Mouse (Mus musculus): ENCODE results near the gene Adgrv1. TPM values are rescaled to one million over a fixed set of nuclear protein-coding genes. Genes with fewer than 3 reads are reported as not detected.
"Not testable (repeated sequence)": the region's sequence is repeated elsewhere in the genome, so short reads cannot be mapped to it uniquely, and the experiment has no call there.

Gene Adgrv1
- total RNA-seq, 2 experiments from 2014 or later, result 0.42 TPM; not detected in 1

DNA sequence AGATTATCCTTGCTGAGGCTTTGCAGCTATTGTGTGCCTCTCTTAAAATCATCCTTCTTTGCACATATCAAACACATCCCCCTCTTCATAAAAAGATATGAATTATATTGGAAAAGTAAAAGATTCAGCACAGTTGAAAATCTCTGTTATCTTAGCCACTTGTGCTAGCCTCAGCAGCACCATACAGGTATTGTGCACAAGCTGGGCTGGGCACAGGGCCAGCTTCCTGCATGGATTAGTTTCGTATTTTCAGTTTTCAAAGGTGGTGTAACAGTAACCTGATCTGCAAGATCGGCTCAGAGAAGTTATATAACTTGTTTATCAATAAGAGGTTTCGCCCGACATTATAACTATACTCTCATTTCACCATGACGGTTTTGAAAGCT lies 353.6 kb downstream of the Adgrv1 start:
- DNase-seq, result no peak
- intact Hi-C loops (cut with DNase I), result no loop called here

DNA sequence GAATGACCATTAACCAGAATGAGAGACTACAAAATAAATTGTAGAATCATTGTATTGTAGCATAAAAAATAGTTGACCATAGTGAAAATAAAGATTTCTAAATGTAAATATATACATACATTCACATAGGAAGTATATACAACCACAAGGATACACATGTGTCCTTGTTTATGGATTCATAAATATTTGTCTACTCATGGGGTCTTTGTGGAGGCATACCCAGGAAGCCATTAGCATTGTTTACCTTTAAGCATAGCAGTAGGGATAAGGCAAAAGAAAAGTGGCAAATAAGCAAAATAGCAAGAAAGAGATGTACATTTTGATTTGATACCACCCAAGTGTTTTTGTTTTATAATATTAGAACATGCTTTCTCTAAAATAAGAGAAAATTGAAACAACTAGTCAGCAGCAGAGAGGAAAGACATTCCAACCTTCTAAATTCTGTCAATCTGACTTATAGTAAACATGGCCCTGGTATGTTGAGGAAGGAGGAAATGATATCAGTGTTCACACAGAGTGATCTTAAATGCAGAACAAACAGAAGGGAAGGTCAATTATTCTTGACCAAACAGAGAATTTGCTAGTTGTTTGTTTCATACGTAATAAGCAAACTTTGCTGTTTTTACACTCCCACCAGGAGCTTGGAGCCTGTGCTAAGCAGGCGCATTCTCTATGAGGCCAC lies 354.1 kb downstream of the Adgrv1 start:
- intact Hi-C loops (cut with DNase I), result no loop called here
- DNase-seq, result no peak

DNA sequence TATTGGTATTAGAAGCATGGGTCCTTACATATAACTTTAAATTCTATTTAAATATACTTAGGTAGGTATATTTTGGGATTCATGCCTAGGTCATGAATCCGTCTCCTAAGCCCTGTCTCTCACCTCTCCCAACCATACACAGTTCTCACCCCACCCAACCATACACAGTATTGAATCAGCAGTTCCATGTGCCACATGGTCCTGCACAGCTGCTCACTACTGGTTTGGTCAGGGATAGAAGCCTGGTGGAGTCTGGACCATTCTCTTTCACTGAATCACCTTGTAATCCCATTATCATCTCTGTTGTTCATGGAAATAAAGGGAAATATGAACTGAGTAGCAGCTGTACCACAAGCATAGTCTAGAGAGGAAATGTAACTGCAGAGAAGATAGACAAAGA lies 359.1 kb downstream of the Adgrv1 start:
- intact Hi-C loops (cut with DNase I), result no loop called here
- no peak for DNase-seq

DNA sequence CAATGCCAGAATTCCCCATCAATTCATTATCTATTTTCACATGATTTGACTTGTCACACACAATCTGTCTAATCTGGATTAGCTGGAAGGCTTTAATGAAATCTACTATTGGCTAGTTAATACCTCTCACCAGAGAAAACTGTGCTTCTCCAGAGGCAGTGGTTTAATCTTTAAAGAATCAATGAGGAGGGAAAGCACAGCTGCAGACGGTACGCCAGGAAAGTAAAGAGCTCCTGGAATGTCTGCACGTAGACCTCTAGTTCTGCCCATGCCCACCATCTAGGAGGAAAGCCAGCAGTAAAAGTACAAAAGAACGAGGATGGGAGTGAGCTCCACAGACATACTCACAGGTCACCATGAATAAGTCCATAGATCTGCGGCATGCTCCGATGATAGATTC lies 362.6 kb downstream of the Adgrv1 start:
- intact Hi-C loops (cut with DNase I), result no loop called here
- DNase-seq, result no peak

DNA sequence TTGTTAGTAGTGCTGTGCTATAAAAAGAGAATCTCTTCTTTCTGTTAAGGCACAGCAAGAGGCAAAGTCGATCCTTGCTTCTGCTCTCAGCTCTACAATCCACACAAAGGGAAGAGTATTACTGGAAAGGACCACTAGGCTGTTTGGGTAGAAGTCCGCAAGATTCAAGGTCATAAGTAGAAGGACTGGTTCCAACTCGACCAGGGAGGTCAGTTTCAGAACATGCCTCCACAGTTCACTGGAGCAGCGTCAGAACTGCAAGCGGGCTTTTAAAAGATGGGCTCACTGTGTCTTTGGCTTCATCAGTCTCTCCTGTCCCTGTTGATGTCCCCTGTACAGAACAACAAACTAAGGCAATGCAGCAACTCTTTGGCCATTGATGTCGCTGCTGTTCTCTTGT lies 363.9 kb downstream of the Adgrv1 start:
- DNase-seq, result no peak
- intact Hi-C loops (cut with DNase I), result no loop called here

DNA sequence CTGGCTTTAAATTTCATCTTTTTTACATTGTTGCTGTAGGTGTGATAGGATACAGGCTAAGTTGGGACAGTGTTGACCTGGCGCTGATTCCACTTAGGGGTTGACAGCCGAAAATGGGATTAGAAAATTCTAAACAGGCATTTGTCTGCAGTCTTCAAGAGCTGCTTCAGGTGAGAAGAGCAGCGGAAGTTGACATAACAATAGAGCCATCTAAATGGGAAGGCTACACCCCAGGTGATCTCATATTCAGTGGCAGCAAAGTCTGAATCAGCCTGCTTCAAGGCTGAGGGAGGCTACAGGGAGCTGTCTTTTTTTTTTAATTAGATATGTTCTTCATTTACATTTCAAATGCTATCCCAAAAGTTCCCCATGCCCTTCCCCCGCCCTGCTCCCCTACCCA lies 365.5 kb downstream of the Adgrv1 start:
- intact Hi-C loops (cut with DNase I); DNase-seq: not testable (repeated sequence)

DNA sequence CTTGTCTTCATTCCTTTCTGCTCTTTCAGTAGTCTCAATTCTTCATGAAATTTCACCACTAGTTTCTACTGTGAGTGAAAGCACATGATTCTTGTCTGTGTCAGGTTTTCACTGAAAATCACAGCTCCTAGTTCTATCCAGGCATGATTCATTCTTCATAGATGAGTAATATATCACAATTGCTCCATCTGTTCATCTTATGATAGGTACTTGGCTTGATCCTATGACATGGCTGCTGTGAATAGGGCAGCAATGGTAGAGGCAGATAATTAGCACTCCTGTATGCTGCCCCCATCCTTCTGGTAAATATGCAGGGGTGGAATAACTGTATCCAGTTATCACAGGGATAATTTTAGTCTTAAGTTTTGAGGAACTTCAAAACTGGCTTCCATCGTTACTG lies 368.5 kb downstream of the Adgrv1 start:
- intact Hi-C loops (cut with DNase I), result no loop called here
- DNase-seq, result no peak

DNA sequence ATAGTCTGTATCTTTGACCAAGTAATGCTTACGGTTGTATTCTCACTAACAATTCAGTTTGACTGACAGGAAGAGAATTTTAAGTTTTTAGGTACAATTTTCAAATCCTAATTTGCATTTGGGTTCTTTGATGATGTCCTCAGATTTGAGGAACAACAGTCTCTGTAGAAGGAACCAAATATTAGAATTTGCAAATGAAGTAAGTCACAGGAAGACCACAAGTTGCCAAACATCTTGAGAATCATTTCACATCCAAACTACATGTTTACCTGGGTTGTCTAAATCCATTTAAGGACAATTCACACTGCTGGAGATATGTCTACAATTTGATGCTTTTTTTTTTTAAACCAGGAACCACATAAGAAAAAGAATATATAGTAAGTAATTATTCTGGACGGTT lies 391.8 kb downstream of the Adgrv1 start:
- intact Hi-C loops (cut with DNase I), result no loop called here
- no peak for DNase-seq

DNA sequence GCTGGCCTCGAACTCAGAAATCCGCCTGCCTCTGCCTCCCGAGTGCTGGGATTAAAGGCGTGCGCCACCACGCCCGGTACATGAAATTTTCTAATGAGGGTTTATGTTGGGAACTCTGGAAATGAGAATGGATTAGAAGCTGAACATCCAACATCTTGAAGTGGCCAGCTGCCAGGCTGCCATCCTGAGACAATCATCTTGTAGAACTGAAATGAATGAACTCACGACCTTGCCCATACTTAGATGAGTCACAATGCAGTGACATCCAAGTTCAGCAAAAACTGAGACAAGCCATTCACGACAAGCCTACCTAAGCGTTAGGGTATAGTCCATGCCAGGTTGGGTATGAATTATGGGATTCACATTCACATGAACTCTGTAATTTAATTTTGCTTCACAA lies 393.1 kb downstream of the Adgrv1 start:
- DNase-seq, result no peak
- intact Hi-C loops (cut with DNase I), result no loop called here

DNA sequence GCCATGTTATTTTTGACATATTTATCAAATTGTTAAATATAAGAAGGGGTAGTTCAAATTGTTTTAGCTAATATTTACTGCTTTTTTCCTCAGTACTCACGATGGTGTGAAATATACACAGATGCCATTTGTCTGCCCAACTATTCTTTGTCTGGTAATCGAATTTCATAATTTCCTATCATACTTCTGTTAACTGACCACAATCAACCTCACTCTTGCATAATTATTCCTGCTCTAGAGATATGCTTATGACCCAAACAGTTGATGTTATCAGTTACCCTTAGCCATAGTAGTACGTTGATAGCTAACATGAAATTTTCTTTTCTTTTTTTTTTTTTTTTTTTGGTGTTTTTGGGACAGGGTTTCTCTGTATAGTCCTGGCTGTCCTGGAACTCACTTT lies 393.5 kb downstream of the Adgrv1 start:
- no peak for DNase-seq
- intact Hi-C loops (cut with DNase I), result no loop called here

DNA sequence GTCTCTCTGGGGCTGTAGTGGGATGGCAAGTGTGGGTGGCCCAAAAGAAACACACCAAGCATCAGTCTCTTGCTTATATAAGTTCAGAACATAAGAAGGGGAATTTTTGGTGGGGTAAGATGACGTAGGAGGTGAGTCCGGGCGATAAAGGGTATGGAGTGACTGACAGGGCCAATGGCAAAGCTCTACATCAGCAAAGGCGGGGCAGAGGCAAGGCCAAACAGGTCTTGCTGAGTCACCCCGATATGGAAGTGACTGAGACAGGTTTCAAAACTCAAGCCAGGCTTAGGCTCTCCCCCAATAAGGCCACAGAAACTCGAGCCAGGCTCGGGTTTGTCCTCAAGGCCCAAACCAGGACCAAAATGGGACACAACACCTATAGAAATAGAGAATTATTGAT lies 394.1 kb downstream of the Adgrv1 start:
- intact Hi-C loops (cut with DNase I), result no loop called here
- DNase-seq, result no peak

DNA sequence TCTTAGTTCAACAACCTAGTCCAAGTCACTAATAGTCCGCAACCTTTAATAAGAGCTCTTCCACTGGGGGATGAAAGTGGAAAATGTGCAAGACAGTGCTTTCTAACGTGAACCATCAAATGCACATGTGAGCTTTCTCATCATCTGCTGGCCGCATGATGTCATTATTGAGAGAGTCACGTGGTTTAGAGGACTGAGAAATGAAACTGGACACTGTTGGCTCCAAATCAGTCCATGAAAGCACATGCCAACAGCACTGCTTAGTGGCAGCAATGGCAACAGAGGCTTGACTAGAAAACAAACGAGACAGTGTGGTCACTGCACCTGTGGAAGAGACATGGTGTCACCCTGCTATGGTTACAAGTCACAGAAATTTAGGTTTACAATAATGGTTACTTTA lies 395.0 kb downstream of the Adgrv1 start:
- intact Hi-C loops (cut with DNase I), result no loop called here
- DNase-seq, result no peak

DNA sequence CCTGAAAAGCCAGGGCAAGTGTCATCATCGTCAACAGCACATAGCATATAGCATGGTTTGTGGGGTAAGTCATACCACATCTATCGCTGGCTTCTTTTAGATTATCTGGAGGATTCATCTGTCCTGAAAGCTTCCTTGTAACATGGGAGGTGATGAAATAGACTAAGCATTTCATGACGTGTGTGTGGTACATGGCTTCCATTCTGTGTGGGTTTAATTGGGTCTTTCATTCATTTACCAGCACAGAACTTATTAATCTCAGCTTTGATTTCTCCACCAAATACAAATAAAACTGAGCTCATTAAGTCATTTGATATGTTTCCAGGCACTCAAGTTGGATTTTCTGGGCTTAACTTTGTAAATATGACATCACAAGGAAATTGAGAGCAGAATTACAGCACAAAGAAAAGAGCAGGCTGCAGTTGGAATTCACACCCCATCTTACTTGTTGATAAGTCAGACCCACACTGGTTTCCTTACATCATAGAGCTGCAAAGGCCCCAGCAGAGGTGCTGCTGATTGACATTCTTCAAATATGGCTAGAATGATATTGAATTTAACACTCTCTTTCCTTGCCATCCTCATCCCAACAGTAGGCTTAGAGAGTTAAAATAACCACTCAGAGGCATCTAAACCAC lies 396.1 kb downstream of the Adgrv1 start:
- no peak for DNase-seq
- intact Hi-C loops (cut with DNase I), result no loop called here

DNA sequence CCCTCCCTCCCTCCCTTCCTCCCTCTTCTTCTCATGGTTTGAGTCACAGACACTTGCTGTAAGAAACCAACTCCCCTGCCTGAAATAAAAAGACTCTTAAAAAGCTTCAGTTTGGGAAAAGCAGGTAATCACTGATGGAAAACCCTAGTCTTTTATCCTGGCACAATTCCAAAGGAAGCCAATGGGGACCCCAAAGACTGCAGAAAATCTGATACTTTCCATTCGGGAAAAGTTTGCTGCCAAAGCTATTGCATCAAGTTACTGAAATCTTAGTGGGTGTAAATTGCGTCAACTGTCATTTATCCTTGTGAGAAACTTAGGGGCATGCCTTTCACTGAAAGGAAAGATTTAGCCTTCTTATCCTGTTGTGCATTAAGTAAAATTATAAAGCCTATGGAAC lies 398.9 kb downstream of the Adgrv1 start:
- intact Hi-C loops (cut with DNase I), result no loop called here
- DNase-seq, result no peak

DNA sequence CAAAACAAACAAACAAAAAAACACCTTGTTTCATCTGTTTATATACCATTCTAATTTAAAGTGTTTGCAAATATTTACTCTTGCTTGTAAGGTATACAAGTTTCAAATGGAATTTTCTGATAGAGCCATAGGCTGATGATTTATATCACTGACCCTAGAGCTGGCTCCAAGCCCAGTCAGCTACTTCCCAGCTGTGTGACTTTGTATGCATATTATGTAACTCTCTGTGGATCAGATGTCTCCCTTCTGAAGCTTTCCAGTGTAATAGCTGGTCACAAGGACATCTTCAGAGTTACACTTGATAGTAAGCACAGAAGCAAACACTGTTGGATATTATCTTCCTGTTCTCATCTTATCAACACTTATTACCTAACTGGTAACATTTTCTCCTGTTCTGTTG lies 400.1 kb downstream of the Adgrv1 start:
- no peak for DNase-seq
- intact Hi-C loops (cut with DNase I), result no loop called here

DNA sequence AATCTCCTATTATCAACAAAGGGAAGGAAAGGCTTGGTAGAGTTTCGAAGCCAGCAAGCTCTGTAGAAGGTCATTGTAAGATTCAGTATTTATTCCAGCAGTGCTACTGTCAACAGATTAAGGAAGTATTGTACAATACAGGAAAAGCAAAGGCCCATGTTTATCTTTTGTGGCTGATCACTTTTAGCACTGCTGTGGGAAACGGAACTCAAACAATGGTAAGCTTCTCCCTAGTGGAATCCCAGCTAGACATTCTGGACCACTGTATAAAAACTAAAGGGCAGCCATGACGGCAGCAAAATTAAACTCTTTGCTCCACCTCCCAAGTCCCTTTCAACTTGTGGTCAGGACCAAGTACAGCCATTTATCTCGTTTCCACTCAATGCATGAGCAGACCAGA lies 402.8 kb downstream of the Adgrv1 start:
- peak in 1 of 2 experiments; percentile 1 for DNase-seq
- intact Hi-C loops (cut with DNase I), result no loop called here

DNA sequence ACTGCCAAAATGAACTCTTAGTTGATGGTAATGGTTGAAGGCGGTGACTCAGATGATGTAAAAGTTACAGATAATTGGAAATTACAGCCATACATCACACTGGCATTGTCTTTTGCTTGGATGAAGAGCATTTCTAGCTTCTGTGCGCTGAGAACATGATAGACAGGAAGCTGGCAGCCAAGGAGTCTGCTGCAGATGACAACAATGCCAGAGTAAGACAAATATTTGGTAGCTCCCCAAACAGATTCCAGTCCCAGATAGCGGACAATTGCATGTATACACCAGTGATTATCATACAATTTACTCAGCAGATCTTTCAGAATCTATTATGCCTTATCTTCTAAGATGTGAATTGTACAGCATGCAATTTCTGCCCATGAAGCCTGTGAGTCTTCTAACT lies 409.2 kb downstream of the Adgrv1 start:
- intact Hi-C loops (cut with DNase I), result no loop called here
- DNase-seq, result no peak

DNA sequence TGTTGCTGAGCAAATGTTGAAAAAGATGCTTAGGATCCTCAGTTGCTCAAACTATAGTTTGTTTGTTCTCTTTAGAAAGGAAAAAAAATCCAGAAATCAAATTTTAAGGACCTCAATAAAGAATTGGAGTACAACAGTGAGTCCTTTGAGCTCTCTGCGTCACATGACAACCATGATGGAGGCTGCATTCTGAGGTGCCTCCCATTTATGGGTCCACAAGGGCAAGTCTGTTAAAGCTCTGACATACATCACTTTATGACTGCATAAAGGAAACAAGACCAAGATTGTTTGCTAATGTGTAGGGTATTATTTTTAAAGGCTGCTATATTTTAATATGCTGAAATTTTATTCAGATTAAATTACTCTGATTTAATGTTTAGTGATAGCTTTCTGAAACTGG lies 410.6 kb downstream of the Adgrv1 start:
- intact Hi-C loops (cut with DNase I), result no loop called here
- DNase-seq, result no peak

DNA sequence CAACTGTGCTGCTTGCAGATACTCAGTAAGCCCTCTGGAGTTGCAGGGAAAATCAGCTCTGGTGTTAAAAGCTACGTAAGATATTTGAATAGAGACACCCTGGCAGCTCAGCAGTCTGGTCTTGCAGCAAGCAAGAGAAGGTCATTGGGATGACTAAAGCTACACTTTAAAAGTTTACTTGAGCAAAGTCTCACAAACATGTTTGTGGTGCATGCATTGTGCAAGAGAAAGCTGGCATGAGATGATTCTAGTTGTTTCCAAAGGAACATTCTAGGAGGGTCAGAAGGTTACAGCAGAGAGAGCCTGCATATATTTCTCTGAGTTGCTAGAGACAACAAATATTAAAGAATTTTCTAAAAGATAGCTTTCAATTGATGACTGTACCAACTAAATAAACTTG lies 421.5 kb downstream of the Adgrv1 start:
- intact Hi-C loops (cut with DNase I), result no loop called here
- no peak for DNase-seq

DNA sequence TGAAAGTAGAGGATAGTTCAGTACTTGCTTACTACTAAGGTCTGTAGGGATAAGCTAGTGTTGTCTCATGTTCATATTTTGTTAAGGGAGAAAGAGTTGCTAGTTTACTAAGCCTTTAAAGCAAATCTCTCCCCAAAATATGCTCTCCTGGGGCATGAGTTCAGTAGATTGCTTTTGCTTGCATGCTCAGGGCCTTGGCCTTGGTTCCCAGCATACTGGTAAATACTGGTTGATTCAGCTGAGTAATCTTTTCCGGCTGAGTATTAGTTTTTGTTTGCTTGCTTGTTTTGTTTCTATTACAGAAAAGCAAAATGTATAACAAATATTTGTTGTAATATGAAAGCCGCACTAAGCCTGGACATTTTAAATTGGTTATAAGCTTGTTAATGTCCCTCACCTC lies 422.4 kb downstream of the Adgrv1 start:
- no peak for DNase-seq
- intact Hi-C loops (cut with DNase I), result no loop called here

DNA sequence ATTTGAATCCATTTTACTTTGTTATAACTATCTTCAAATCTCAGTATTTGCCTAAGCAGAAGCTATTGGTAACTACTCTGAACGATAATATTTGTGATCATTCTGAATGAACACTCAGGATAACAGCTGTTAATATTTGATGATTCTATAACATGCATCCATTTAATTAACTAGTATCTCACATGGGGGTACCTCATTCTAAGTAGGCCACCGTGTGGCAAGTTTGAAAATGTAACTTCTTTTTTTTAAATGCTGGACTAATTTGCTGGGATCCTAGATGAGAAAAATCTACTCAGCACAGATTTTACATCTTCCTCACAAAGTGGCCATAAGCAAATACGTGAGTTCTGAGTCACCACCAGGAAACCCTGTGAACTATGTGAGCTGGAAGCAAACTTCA lies 423.1 kb downstream of the Adgrv1 start:
- intact Hi-C loops (cut with DNase I), result no loop called here
- DNase-seq, result no peak

DNA sequence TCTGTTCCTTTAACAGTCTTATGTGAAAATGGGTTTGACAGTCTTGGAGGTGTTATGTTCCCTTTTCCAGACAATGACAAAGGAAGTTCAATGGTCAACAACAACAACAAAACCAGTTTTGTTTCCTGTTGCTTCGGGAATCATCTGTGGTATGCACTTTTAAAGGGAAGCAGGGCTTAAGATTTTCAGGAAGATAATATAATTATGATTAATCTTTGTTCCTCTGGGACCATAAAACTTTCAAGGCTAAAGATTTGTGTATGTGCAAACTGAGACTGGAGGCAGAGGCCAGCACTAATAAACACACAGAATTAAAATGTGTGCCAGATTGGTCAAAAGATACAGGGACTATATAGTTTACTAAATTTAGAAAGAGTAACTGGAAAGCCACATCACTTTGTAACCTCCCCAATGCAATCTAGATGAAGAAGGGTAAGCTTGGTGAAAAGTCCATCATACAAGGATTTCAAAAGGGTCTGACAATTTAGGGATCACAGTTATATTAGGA lies 424.8 kb downstream of the Adgrv1 start:
- intact Hi-C loops (cut with DNase I), result no loop called here
- DNase-seq, result no peak
